Mouse (Mus musculus): ENCODE measurements around the gene Gprc5b.

Gprc5b gene

DNA sequence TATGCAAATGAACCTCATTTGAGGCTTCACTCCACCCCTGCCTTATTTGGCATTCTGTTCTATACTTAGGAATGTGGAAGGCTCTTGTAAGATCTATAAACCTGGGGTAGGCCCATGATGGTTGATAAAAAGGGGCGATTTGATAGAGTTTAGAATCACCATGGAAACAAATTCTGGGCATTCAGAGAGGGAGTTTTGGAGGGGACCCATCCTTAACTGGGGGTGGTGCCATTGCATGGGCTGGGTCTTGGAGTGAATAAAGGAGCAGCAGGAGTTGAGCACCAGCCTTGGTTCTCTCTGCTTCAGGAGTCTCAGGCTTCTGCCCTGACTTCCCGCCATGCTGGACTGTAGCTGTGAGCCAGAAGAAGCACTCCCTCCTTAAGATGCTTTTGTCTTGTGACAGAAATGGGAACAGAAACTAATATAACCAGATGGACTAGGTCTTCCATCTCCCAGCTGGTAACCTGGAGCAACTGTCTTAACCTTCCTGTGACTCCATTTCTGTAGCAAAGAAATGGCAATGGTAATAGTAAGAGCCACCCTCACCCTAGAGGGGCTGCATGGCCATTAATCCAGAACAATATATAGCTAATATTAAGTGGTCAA is 46.2 kb downstream of the Gprc5b start:
- DNase-seq = no peak

DNA sequence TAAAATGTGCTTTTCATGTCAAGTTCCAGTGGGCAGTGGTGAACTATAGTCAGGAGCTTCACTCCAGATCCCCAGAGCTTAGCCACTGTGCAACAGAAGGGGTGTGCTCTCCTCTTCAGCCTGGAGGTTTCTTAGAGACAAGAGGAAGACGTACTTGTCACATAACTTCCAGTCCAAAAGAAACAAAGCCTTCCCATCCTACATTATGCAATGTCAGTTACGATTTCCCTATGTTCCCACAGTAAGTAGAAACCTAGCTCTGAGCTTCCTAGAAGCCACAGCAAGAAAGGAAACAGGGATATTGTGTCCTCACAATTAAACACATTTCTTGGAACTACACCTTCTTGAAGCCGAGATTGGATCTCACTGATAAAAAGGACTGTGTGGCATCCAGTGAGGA is 47.8 kb downstream of the Gprc5b start:
- DNase-seq = no peak

DNA sequence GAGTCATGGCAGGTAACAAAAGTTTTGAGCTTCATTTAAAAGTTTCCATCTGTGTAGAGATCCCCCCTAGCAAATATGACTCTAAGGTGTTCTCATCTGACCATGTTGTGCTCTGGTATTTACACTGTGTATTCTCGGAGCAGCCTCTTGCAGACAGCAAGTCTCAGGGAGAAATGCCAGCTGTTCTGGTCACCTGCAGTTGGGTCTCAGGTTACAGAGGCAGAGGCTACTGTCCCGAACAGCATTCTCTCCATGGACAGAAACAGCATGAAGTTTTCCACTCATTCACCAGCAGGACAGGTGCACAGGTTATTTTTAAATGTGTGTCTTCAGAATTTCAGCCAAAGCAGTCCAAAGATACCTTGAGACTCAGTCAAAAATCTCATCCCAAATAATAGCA is 50.1 kb downstream of the Gprc5b start:
- no peak for DNase-seq

DNA sequence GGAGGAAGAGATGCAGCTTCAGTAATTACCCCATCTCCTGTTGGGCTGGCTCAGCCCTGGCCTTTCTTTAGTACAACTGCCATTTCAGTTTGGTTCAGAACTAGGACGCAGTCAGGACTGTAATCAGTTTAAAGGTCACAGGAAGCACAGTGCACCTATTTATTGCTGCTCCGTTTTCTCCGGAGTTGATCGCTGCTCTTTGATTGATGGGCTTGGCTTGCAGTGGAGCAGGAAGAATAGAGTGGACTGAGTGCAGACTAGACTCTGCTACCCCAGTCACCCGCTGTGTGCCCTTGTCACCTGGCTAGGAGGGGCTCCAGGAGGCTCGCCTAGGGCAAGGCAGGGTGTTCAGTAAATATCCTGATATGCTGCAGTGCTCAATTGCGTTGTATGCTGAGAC is 51.8 kb downstream of the Gprc5b start:
- DNase-seq = no peak

DNA sequence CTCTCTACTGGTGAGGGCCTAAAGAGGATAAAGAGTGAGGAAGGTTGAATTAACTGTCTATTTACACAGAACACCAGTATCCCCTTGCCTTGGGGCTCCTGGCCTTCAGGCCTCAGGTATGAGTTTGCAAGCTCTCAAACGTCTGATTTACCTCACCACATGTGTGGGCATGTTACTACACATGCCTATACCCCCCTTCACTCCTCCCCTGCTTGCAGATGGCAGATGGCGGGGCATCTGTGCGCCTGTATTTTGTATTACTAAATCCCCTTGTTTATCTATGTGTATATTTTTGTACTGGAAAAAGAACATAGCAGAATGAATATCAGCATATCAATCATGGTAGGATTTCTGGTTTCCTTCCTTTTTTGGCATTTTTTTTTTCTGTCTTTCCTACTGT is 52.7 kb downstream of the Gprc5b start:
- DNase-seq = no peak

DNA sequence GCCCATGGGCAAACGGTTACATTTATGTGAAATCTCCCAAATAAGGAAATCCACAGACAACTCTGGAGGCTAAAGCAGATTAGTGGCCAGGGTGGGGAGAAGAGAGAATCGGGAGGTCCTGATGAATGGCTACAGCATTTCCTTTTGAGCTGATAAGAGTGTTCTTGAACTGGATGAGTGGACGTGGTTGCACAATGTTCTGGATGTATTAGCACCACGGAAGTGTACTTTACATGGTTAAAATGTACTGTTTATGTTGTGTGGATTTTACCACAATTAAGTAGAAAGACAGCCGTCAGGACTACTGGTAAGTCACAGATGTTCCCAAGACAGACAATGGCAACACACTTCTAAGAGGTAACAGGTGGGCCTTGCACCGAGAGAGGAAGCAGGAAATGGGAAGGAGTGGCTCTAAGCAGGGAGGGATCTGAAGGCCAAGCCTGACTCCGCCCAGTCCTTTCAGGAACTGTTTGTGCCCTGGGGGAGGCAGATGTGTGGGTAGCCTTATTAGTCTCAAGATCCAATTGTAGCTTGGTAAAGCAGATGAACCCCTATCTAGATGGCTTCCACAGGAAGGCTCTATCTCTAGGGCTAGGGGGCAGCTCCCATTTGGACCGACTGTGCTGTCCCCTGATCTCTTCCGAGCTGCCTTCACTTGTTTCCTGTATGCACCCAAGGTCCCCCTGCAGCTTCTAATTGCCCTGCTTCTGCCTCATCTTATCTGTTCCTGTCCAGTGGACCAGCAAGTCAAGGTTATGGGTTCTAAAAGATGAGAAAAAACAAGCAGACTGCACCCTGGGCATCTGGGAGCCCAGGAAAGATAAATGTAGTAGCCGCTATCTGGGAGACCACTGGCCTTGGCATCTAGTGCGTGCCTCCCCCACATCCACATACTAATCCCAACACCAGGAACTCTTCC is 57.3 kb downstream of the Gprc5b start:
- DNase-seq = no peak

DNA sequence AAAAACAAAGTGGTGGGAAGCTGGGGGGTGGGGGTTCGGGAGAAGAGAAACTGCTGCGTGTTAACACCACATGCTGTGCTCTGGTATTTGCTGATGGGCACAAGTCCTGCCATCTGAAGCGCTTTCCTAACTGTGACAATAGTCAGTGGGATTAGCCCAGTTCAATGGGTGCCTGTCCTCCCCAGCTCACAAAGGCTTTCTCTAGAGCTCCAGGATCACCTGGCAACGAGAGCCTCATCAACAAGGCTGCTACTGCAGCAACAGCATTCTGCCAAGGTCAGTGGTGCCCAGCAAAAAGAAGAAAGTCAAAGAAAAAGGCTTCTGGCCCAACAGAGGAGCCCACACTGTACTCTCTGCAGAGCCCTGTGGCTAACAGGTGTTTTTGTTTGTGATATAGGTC is 58.2 kb downstream of the Gprc5b start:
- DNase-seq = no peak

DNA sequence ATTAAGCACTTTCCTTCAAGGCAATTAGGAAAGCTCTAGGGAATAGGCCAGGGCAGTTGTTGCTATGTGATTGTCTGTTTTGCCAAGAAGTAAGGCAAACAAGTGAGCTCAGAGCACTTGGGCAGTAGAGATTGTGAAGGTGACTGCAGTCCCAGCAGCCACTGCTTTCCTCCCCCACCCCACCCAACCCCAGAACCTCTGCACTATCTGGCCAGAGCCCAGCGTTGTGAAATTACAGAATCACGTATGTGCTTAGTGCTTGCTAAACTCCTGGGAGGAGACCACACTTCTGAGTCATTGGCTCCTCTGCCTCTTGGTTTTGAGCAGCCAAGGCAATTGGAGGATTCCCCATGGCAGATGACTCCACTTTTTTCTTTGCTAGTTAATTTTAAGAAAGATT is 59.7 kb downstream of the Gprc5b start:
- no peak for DNase-seq

DNA sequence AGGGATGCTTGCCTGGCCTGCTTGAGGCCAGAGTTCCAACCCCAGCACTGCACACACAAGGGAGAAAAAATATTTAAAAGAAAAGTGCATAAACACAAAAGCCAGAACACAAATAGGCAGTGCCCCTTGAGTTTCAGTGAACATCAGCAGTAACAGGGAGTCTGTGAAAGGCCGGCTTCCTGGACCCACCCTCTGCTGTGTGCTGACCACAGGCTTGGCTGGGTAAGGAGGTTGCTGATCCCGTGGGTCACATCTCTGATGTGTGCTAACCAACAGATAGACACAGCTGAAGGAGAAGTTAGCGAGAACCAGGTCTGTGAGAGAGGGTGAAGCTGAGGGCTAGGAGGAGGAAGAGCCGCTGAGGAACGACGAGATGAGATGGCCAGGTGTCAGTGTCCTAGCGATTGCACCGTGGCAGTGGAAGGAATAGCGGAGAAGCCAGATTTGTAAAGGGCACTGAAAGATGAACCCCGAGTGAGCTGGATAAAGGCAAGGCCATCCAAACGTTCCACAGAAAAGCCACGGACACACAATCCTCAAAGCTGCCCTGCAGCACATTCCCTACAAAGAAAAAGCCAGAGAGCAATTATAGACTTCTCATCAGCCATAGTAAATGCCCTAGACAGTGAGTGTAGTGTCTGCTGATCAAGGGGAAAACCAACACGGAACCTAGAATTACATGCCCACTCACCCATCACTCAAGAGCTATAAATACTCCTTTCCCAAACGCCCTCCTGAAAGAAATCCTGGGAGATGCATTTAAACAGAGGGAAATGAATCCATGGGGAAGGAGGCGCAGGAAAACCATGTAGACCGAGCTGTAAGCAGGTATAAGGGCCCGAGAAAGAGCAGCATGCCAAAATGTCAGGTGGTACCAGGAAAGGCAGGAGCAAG is 63.3 kb downstream of the Gprc5b start:
- DNase-seq = no peak

DNA sequence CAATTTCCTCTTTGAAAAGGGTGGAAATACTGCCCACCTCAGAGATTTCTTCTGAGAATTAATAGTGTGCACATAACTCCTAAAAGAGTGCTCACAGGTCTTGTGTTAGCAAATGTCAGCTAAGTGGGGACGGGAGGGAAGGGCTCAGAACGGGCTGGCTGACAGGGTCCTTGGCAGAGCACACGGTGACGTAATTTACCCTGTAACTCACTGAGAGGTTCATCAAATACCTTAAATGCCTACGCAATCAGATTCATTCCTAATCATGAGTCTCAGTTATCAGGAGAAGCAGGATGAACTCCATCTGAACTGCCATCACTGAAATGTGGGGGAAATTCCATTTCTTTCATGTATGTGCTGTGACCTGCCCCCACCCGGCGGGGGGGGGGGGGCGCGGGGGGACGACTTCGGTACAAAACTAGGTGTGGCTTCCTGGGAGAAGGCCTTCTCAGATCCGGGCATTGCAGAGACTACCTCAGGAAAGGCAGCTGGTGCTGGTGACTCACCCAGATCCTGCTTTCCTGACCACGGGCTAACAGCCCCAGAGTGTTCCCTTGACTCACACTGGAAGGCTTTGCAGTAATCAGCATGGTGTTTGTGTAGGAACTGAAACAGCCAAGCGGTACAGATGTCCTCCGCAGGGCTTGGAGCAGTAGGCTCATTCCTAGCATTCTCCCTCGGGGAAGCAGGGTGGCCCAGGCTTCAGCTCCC is 65.3 kb downstream of the Gprc5b start:
- no peak for DNase-seq

DNA sequence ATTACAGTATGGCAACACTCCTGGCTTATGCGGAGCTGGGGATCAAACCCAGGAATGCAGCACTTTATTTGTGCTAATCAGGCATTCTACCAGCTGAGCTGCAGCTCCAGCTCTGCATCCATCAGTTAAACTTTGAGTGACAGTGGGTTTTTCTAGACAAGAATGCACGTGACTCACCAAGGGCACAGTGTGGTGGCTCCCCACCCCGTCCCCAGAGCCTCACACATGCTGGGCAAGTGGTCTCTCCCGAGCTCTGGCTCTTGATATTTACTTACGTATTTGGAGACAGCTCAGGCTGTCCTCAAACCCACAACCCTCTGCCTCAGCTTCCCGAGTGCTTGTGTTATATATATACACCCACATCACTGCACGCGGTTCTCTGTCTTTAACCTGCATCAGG is 66.1 kb downstream of the Gprc5b start:
- no peak for DNase-seq

DNA sequence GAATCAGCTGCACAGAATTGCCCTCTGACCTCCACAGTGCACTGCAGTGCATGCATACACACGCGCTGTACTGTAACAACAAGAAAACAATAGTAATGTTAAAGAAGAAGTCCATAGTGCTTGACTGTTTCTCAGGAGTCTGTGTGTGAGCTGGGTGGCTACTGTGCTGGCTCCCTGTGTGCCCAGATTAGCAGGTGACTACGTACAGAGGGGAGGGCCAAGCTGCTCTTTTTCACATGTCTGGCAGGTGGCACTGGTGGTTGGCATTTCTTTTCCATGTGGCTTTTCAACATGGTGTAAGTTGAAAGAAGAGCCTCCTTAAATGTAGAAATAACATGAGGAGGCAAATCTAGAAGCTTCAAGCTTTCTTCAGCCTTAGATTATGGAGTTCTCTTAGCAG is 66.7 kb downstream of the Gprc5b start:
- DNase-seq = no peak

DNA sequence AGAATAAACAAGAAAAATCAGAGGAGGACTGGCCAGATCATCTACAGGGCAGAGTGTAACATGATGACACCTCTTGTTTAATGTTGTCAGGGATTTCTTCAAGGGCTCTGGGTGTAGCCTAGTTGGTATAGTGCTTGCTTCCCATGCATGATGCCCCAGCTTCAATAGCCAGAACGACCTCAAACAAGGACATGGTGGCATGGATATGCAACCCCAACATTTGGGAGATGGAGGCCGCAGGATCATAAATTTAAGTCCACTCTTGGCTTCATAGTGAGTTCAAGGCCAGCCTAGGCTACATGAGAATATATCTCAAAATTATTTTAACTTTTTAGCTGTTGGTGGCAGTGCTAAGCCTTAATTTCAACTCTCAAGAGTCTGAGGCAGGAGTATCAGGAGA is 67.7 kb downstream of the Gprc5b start:
- no peak for DNase-seq

DNA sequence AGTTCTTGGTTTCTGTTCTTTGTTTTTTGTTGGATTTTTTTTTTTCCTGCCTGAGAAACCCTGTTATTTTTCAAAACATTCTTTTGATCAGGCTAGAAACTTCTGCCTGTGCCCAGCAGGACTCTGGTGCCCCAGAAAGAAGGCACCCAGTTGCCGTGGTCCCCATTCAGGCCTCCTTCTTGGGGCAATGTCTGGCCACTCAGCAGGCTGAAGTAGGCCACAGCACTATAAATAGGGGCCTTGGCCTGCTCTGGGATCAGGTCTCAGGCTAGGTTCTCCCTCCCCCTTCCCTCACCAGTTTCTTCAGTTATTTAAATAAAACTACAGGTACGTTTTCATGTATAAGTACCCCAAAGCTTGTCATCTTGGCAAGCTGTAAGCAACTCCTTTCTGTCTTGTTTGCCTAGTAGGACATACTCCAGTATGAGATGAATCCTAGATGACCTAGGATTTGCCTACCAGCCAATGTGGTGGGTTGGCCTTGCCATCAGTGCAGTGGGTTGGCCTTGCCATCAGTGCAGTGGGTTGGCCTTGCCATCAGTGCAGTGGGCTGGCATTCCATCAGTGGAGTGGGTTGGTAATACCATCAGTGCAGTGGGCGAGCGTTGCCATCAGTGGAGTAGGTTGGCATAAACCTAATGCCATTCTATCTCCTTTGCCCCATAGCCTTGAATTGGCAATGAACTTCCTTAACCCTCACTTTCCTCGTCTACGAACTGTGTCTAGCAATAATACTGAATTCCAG is 68.3 kb downstream of the Gprc5b start:
- DNase-seq = no peak

DNA sequence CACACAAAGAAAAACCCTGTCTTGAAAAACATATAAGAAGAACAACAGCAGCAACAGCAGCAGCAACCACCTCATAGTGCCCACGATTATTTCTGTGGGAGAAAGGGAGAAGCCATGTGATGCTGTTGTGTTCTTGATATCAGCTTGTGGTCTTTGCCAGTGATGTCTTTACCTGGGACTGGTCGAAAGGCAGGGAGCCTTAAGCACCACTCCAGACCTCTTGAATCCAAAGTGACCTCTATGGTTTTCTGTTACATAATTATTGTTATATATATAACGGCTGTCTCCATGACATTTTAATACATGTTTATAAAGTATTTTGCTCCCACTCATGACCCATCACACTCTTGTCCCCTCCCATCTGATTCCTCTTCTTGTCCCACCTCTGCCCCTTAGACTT is 69.5 kb downstream of the Gprc5b start:
- DNase-seq = no peak

DNA sequence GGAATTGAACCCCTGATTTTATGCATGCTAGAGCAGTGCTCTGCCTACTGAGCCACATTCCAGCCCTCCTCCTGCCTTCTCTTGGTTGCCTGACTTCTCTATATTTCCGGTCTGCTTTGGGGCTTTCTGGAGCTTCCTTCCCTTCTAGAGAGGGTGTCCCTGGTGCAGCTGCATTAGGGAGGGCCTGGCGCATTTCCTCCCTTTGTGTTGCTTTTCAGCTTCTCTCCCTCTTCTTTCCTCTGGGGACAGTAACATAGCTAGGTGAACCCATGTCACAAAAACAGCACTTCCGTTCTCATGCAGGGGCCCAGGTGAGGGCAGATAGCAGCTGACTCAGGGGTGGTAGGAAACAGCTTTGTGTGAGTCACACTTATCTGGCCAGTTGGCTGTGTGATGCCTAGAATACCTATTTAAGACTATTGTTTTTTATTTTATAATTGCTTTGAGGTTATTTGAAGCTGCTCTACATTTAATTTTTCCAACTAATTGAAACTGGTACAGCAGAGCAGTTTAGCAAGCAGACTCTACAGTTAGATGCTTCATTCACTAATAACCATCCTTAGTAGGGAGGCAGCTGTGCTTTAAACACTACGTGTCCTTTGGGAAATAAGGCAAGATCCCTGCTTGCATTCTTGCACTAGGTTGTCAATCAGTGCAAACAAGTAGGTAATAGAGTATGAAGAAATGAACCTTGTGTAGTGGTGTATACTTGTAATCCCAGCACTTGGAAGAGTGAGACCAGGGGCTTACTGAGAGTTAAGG is 72.4 kb downstream of the Gprc5b start:
- DNase-seq = no peak
